ENCODE assay signal across 8 mouse cellular contexts in genomic region chr4:129741974-129742231, GRCm38 (mm10). TPM values are rescaled to one million over a fixed set of nuclear protein-coding genes. Genes with fewer than 3 reads are reported as not detected.
DNase-seq lines count a peak whose midpoint lies in the region; ATAC-seq and TF ChIP-seq lines count a peak whose summit lies in the region.

No protein-coding gene starts in this region.

- H3K9ac ChIP-seq in lung, embryonic 14.5 days = peak overlapping the region; percentile 99
- peak overlapping the region; percentile 97 for H3K9ac ChIP-seq in limb, embryonic 11.5 days (ENCODE audit: low read length)
- H3K9ac ChIP-seq in neural tube, embryonic 14.5 days (replicated peaks; ENCODE audit: low read depth, low read length) = peak overlapping the region; percentile 100

- no peaks in the 10 kb centered on the region for H3K9me3 ChIP-seq in lung, embryonic 14.5 days (ENCODE audit: low read depth, low read length)
- no peaks in the 10 kb centered on the region for H3K9me3 ChIP-seq in limb, embryonic 11.5 days (ENCODE audit: control insufficient read depth, low read length)
- no peaks in the 10 kb centered on the region for H3K9me3 ChIP-seq in neural tube, embryonic 14.5 days (ENCODE audit: control insufficient read depth, low read length)

- peaks cover 11% of the 10 kb centered on the region for H3K4me1 ChIP-seq in lung, embryonic 14.5 days (ENCODE audit: insufficient read depth)
- H3K4me1 ChIP-seq in limb, embryonic 11.5 days (ENCODE audit: control insufficient read depth, insufficient read depth, low read length) = peaks cover 12% of the 10 kb centered on the region
- H3K4me1 ChIP-seq in neural tube, embryonic 14.5 days (ENCODE audit: control insufficient read depth, insufficient read depth, low read length) = peaks cover 19% of the 10 kb centered on the region

- peak; percentile 35; the same call in 1 of the 2 replicates for ATAC-seq in lung, embryonic 14.5 days (ENCODE audit: insufficient read depth)
- ATAC-seq in erythroid progenitor cell, adult 5-6 weeks (replicated peaks; ENCODE audit: low FRiP score, poor library complexity, severe bottlenecking) = 0 out of 2 replicates have a peak, but pooled peaks have one; percentile 1
- ATAC-seq in limb, embryonic 11.5 days (ENCODE audit: insufficient number of reproducible peaks, low FRiP score, low TSS enrichment, low read depth) = peak; percentile 44; the same call in 1 of the 2 replicates
- ATAC-seq in neural tube, embryonic 14.5 days (ENCODE audit: low read depth) = peak; percentile 56

- TF ChIP-seq CTCF in lung, embryonic 14.5 days (IDR thresholded peaks at IDR 0.05; ENCODE audit: low read depth) = no peak

- peak overlapping the region; percentile 99 for H3K27ac ChIP-seq in lung, embryonic 14.5 days (ENCODE audit: low read depth)
- H3K27ac ChIP-seq in limb, embryonic 11.5 days (replicated peaks; ENCODE audit: low read depth, low read length) = peak overlapping the region; percentile 94
- H3K27ac ChIP-seq in neural tube, embryonic 14.5 days (ENCODE audit: low read depth, low read length) = peak overlapping the region; percentile 100

- peak overlapping the region; percentile 99 for H3K4me3 ChIP-seq in lung, embryonic 14.5 days (ENCODE audit: low read depth, low read length)
- peak overlapping the region; percentile 78 for H3K4me3 ChIP-seq in limb, embryonic 11.5 days (ENCODE audit: low read depth, low read length)
- H3K4me3 ChIP-seq in neural tube, embryonic 14.5 days (ENCODE audit: low read depth, low read length) = peak overlapping the region; percentile 100

- peak overlapping the region; percentile 77 for H3K4me2 ChIP-seq in lung, embryonic 14.5 days
- H3K4me2 ChIP-seq in limb, embryonic 11.5 days (ENCODE audit: low read depth, severe bottlenecking) = peak overlapping the region; percentile 65
- peak overlapping the region; percentile 80; the same call in 1 of the 2 replicates for H3K4me2 ChIP-seq in neural tube, embryonic 14.5 days (ENCODE audit: low read depth, low read length)

- H3K36me3 ChIP-seq in lung, embryonic 14.5 days (ENCODE audit: insufficient read depth) = peaks cover 15% of the 10 kb centered on the region
- peaks cover 2% of the 10 kb centered on the region; the same call in 1 of the 2 replicates for H3K36me3 ChIP-seq in limb, embryonic 11.5 days (ENCODE audit: control insufficient read depth, insufficient read depth, low read length)
- no peaks in the 10 kb centered on the region for H3K36me3 ChIP-seq in neural tube, embryonic 14.5 days (ENCODE audit: control insufficient read depth, insufficient read depth, low read length)

- DNase-seq in lung, embryonic 14.5 days = no peak
- DNase-seq in lung, postnatal 36 days = no peak
- no peak for DNase-seq in limb, embryonic 11.5 days (ENCODE audit: low spot score)
- no peak for DNase-seq in layer of hippocampus, adult 8-10 months (ENCODE audit: low spot score in 2 of 2)
- DNase-seq in embryo, embryonic 10 days (ENCODE audit: low spot score) = no peak
- DNase-seq in embryo, embryonic 10.5 days (ENCODE audit: low spot score) = no peak

- no peaks in the 10 kb centered on the region for H3K27me3 ChIP-seq in lung, embryonic 14.5 days (ENCODE audit: insufficient read depth, low read length)
- H3K27me3 ChIP-seq in limb, embryonic 11.5 days (ENCODE audit: control insufficient read depth, insufficient read depth, low read length) = no peaks in the 10 kb centered on the region
- H3K27me3 ChIP-seq in neural tube, embryonic 14.5 days (ENCODE audit: control insufficient read depth, insufficient read depth, low read length) = no peaks in the 10 kb centered on the region

- whole genome bisulfite sequencing in lung, embryonic 14.5 days = 0% methylated on average over 34 of the region's 34 CpGs
- under 1% methylated on average over 32 of the region's 34 CpGs for WGBS in limb, embryonic 11.5 days
- WGBS in neural tube, embryonic 14.5 days = 0% methylated on average over 23 of the region's 34 CpGs

RNA-seq across cellular contexts. Expression of gene Khdrbs1, which starts 0.2 kb away (rescaled TPM):
- 139 and 144 TPM in 2 replicates for polyA plus RNA-seq in lung, embryonic 14.5 days (2014; fragmentation: Nextera tagmentation; extraction: Ambion mirVana)
- total RNA-seq in erythroid progenitor cell, adult 5-6 weeks (2015; ENCODE audit: low replicate concordance) = 49.5 and 58.7 TPM in 2 replicates
- total RNA-seq in erythroid progenitor cell, adult 5-6 weeks (2017; ENCODE audit: low replicate concordance) = 40.4 and 57.1 TPM in 2 replicates
- 162 and 189 TPM in 2 replicates for polyA plus RNA-seq in limb, embryonic 11.5 days (2014; fragmentation: Nextera tagmentation; extraction: Ambion mirVana)
- 105 and 141 TPM in 2 replicates for polyA plus RNA-seq in neural tube, embryonic 14.5 days (2014; fragmentation: Nextera tagmentation; extraction: Ambion mirVana)
- 10 to 100 TPM; 83.3 to 90.1 (median 85.7) TPM for total RNA-seq in layer of hippocampus, adult 8-10 months (2022)

RNA-seq across cellular contexts. Expression of gene Tmem39b, which starts 45.3 kb away (rescaled TPM):
- 28.7 TPM in 2 replicates for polyA plus RNA-seq in lung, embryonic 14.5 days (2014; fragmentation: Nextera tagmentation; extraction: Ambion mirVana)
- 2.2 and 5.9 TPM in 2 replicates for total RNA-seq in erythroid progenitor cell, adult 5-6 weeks (2015; ENCODE audit: low replicate concordance)
- total RNA-seq in erythroid progenitor cell, adult 5-6 weeks (2017; ENCODE audit: low replicate concordance) = 2.1 TPM in 1 of 2 replicates, not detected in the other
- 35.5 and 47.3 TPM in 2 replicates for polyA plus RNA-seq in limb, embryonic 11.5 days (2014; fragmentation: Nextera tagmentation; extraction: Ambion mirVana)
- 22.9 and 23.3 TPM in 2 replicates for polyA plus RNA-seq in neural tube, embryonic 14.5 days (2014; fragmentation: Nextera tagmentation; extraction: Ambion mirVana)
- total RNA-seq in layer of hippocampus, adult 8-10 months (2022) = 10 to 100 TPM; 13.4 to 16.0 (median 14.9) TPM

Comparison
In these comparisons a context has a peak if more than half of its experiments do, and no peak if none do; other contexts are left out.
1. ATAC-seq: peak in every context shown above with its lines; median percentile 56 in neural tube, embryonic 14.5 days; 44 in limb, embryonic 11.5 days; 35 in lung, embryonic 14.5 days; 1 in erythroid progenitor cell, adult 5-6 weeks.